Mouse (Mus musculus): ENCODE measurements around the gene Olfr1283. TPM values are rescaled to one million over a fixed set of nuclear protein-coding genes. Genes with fewer than 3 reads are reported as not detected.

Gene Olfr1283
- not detected for polyA plus RNA-seq (2012; fragmentation: generic; extraction: Trizol)

GRCm38 (mm10) chr2:111366490-111366889 is at the start of gene Olfr1283:
Olfr1283 (plus strand) TSS chr2:111366790.

GRCm38 (mm10) chr2:111326220-111326619 is 40.4 kb upstream of the Olfr1283 start, which contains the start of gene Olfr1281:
Olfr1281 (plus strand) TSS chr2:111326520.

DNA sequence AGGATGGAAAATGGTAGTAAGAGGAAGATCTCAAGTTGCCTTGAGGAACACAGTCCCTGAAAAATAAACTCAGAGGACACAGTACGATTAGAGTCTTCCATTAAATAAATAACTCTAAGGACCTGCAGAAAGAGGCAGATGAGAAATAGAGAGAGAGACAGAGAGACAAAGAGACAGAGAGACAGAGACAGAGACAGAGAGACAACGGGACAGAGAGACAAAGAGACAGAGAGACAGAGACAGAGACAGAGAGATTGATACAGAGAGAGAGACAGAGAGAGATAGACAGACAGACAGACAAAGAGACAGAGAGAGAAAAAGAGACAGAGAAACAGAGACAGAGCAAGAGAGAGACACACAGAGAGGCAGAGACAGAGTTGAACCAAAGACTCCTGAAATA is 30.6 kb upstream of the Olfr1283 start, which contains the start of gene Olfr1282:
TSS of gene Olfr1282 (minus strand) at position 101 of the 400 bp plus-strand sequence.

DNA sequence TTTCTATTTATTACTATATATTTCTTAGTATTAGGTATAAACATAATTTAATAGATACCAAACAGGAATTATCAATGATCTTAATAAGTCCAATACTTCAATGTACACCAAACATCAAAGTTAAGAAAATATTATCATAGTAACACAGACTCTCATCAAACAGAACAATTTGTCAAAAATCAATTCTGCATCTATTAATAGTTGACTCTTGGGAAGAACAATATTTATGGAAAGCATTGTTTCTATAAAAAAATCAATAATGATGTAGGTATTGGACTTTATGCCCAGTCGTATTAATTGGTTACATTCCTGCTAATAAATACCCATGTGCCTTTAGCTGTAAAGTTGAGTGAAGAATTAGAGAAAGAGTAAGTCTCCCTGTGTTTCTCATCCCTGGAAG is 8.6 kb downstream of the Olfr1283 start, which contains the start of gene Olfr1284:
TSS of gene Olfr1284 (plus strand) at position 301 of the 400 bp plus-strand sequence.

Other genes with a start within 250 kb of the Olfr1283 start
- gene Gm15130, start 213.9 kb upstream of the Olfr1283 start, polyA plus RNA-seq (2012; fragmentation: generic; extraction: Trizol): not detected
- gene 4930430A15Rik, start 137.2 kb upstream of the Olfr1283 start, polyA plus RNA-seq (2012; fragmentation: generic; extraction: Trizol): not detected
- not detected for gene Olfr1275, start 131.5 kb upstream of the Olfr1283 start, polyA plus RNA-seq (2012; fragmentation: generic; extraction: Trizol)
- gene Olfr1276, start 112.3 kb upstream of the Olfr1283 start, polyA plus RNA-seq (2012; fragmentation: generic; extraction: Trizol): not detected
- gene Olfr1277, start 92.7 kb upstream of the Olfr1283 start, polyA plus RNA-seq (2012; fragmentation: generic; extraction: Trizol): not detected
- not detected for gene Olfr1278, start 76.7 kb upstream of the Olfr1283 start, polyA plus RNA-seq (2012; fragmentation: generic; extraction: Trizol)
- not detected for gene Olfr1279, start 66.2 kb upstream of the Olfr1283 start, polyA plus RNA-seq (2012; fragmentation: generic; extraction: Trizol)
- gene Olfr1280, start 52.8 kb upstream of the Olfr1283 start, polyA plus RNA-seq (2012; fragmentation: generic; extraction: Trizol): not detected
- gene Olfr1281, start 40.3 kb upstream of the Olfr1283 start, polyA plus RNA-seq (2012; fragmentation: generic; extraction: Trizol): not detected
- not detected for gene Olfr1282, start 30.7 kb upstream of the Olfr1283 start, polyA plus RNA-seq (2012; fragmentation: generic; extraction: Trizol)
- gene Olfr1284, start 8.7 kb downstream of the Olfr1283 start, polyA plus RNA-seq (2012; fragmentation: generic; extraction: Trizol): not detected
- not detected for gene Olfr1286, start 56.3 kb downstream of the Olfr1283 start, polyA plus RNA-seq (2012; fragmentation: generic; extraction: Trizol)
- not detected for gene Olfr1287, start 82.4 kb downstream of the Olfr1283 start, polyA plus RNA-seq (2012; fragmentation: generic; extraction: Trizol)
- not detected for gene Olfr1288, start 107.3 kb downstream of the Olfr1283 start, polyA plus RNA-seq (2012; fragmentation: generic; extraction: Trizol)
- not detected for gene Olfr1289, start 114.0 kb downstream of the Olfr1283 start, polyA plus RNA-seq (2012; fragmentation: generic; extraction: Trizol)
- not detected for gene Olfr1290, start 127.0 kb downstream of the Olfr1283 start, polyA plus RNA-seq (2012; fragmentation: generic; extraction: Trizol)
- gene Olfr1291-ps1, start 130.4 kb downstream of the Olfr1283 start, polyA plus RNA-seq (2012; fragmentation: generic; extraction: Trizol): not detected
- not detected for gene Olfr1293-ps, start 158.4 kb downstream of the Olfr1283 start, polyA plus RNA-seq (2012; fragmentation: generic; extraction: Trizol)
- gene Olfr1294, start 173.5 kb downstream of the Olfr1283 start, polyA plus RNA-seq (2012; fragmentation: generic; extraction: Trizol): not detected
- gene Olfr1295, start 202.9 kb downstream of the Olfr1283 start, polyA plus RNA-seq (2012; fragmentation: generic; extraction: Trizol): not detected

All from C3H10T1/2 (cell line).